Mouse (Mus musculus): ENCODE results near the gene Ankdd1b. TPM values are rescaled to one million over a fixed set of nuclear protein-coding genes. Genes with fewer than 3 reads are reported as not detected.

Gene Ankdd1b
- total RNA-seq, 2 experiments from 2014 or later, result 0.10 TPM; not detected in 1

GRCm38 (mm10) chr13:96458018-96458417 is 13.0 kb downstream of the Ankdd1b start:
- intact Hi-C loops (cut with DNase I), result no loop called here
- DNase-seq, result no peak

- no peak for DNase-seq
- intact Hi-C loops (cut with DNase I), result no loop called here
These were observed 13.4 kb downstream of the Ankdd1b start for GRCm38 (mm10) chr13:96457566-96457965.

GRCm38 (mm10) chr13:96454288-96454687 is 16.7 kb downstream of the Ankdd1b start:
- no peak for DNase-seq
- intact Hi-C loops (cut with DNase I), result no loop called here

- intact Hi-C loops (cut with DNase I), result no loop called here
- DNase-seq, result no peak
These were observed 18.4 kb downstream of the Ankdd1b start for GRCm38 (mm10) chr13:96452621-96453020.

- no peak for DNase-seq
- intact Hi-C loops (cut with DNase I), result no loop called here
These were observed 19.4 kb downstream of the Ankdd1b start for GRCm38 (mm10) chr13:96451386-96452140.

GRCm38 (mm10) chr13:96450869-96451268 is 20.1 kb downstream of the Ankdd1b start:
- peak in 1 of 2 experiments; percentile 33 for DNase-seq
- intact Hi-C loops (cut with DNase I), result no loop called here

- DNase-seq, result no peak
- intact Hi-C loops (cut with DNase I), result no loop called here
These were observed 20.7 kb downstream of the Ankdd1b start for GRCm38 (mm10) chr13:96450205-96450856.

GRCm38 (mm10) chr13:96440436-96440835 is 30.6 kb downstream of the Ankdd1b start:
- intact Hi-C loops (cut with DNase I), result no loop called here
- no peak for DNase-seq

- intact Hi-C loops (cut with DNase I), result no loop called here
These were observed 34.1 kb downstream of the Ankdd1b start for GRCm38 (mm10) chr13:96436921-96437320.

GRCm38 (mm10) chr13:96435793-96436192 is 35.2 kb downstream of the Ankdd1b start:
- no peak for DNase-seq
- intact Hi-C loops (cut with DNase I), result no loop called here

More at GRCm38 (mm10) chr13:96436921-96437320, 34.1 kb downstream of the Ankdd1b start:
- no peak for DNase-seq

- intact Hi-C loops (cut with DNase I), result no loop called here
- no peak for DNase-seq
These were observed 36.1 kb downstream of the Ankdd1b start for GRCm38 (mm10) chr13:96434899-96435331.

GRCm38 (mm10) chr13:96433648-96434190 is 37.3 kb downstream of the Ankdd1b start:
- DNase-seq, result no peak
- intact Hi-C loops (cut with DNase I), result no loop called here

- DNase-seq, result no peak
- intact Hi-C loops (cut with DNase I), result no loop called here
These were observed 38.0 kb downstream of the Ankdd1b start for GRCm38 (mm10) chr13:96433041-96433440.

GRCm38 (mm10) chr13:96432376-96432811 is 38.6 kb downstream of the Ankdd1b start:
- intact Hi-C loops (cut with DNase I), result no loop called here

GRCm38 (mm10) chr13:96431595-96432156 is 39.3 kb downstream of the Ankdd1b start:
- intact Hi-C loops (cut with DNase I), result loop anchor here (2.0 kb wide), 1 partner anchor 163 kb away; no protein-coding TSS in a partner anchor

More at GRCm38 (mm10) chr13:96432376-96432811, 38.6 kb downstream of the Ankdd1b start:
- no peak for DNase-seq

GRCm38 (mm10) chr13:96428531-96428930 is 42.5 kb downstream of the Ankdd1b start:
- intact Hi-C loops (cut with DNase I), result no loop called here
- no peak for DNase-seq

More at GRCm38 (mm10) chr13:96431595-96432156, 39.3 kb downstream of the Ankdd1b start:
- peak; percentile 80 to 86 for DNase-seq

- intact Hi-C loops (cut with DNase I), result no loop called here
- no peak for DNase-seq
These were observed 45.0 kb downstream of the Ankdd1b start for GRCm38 (mm10) chr13:96426044-96426443.

- DNase-seq, result no peak
- intact Hi-C loops (cut with DNase I), result no loop called here
These were observed 46.3 kb downstream of the Ankdd1b start for GRCm38 (mm10) chr13:96424496-96425274.

GRCm38 (mm10) chr13:96421230-96421629 is 49.8 kb downstream of the Ankdd1b start:
- DNase-seq, result no peak
- intact Hi-C loops (cut with DNase I), result no loop called here

- intact Hi-C loops (cut with DNase I), result no loop called here
- DNase-seq, result no peak
These were observed 52.5 kb downstream of the Ankdd1b start for GRCm38 (mm10) chr13:96418487-96418886.
